Mouse (Mus musculus) limb, embryonic 10.5 days (tissue): Measurements from ENCODE around the gene Tmbim6. TPM values are rescaled to one million over a fixed set of nuclear protein-coding genes. Genes with fewer than 3 reads are reported as not detected.

Experiments used
- DNase-seq: peaks from one replicate; pipeline ENCODE4 v3.0.0-alpha.2; 2017; ENCODE audit warnings: low spot score
- H3K27ac ChIP-seq: fragments of 300-500 bp; sonication (generic); 2 replicates; pipeline ENCODE4 v1.5.1; 2016; ENCODE audit warnings: mild to moderate bottlenecking
- H3K27me3 ChIP-seq: fragments of 300-500 bp; sonication (generic); 2 replicates; pipeline ENCODE4 v1.6.1; 2016; ENCODE audit warnings: low read depth, mild to moderate bottlenecking; ENCODE audit not compliant: poor library complexity, severe bottlenecking
- H3K36me3 ChIP-seq: fragments of 300-500 bp; sonication (generic); 2 replicates; pipeline ENCODE4 v1.6.1; 2016; ENCODE audit warnings: mild to moderate bottlenecking, moderate library complexity
- H3K4me1 ChIP-seq: fragments of 300-500 bp; sonication (generic); 2 replicates; pipeline ENCODE4 v1.6.1; 2016
- H3K4me3 ChIP-seq: fragments of 300-500 bp; sonication (generic); 2 replicates; pipeline ENCODE4 v1.5.1; 2016; ENCODE audit warnings: mild to moderate bottlenecking, moderate library complexity
- H3K9me3 ChIP-seq: fragments of 300-500 bp; sonication (generic); replicated peaks from 2 replicates; pipeline ENCODE4 v1.6.1; 2016; ENCODE audit warnings: mild to moderate bottlenecking
- WGBS: fragments of 180-500 bp; shearing (Covaris S2); methylation state at CpG from one replicate; pipeline ENCODE4 v1.1.7; 2016; 5-methylcytosine and 5-hydroxymethylcytosine counted together
- polyA plus RNA-seq: library from polyadenylated mRNA; unstranded; fragments of >200 nt; fragmentation: Nextera tagmentation; extraction: Ambion mirVana; gene quantifications from 2 replicates; pipeline ENCODE4 v1.2.1, GENCODE M21; 2016

Tmbim6 gene
- polyA plus RNA-seq, 1 experiment from 2014 or later, result 296 TPM

GRCm38 (mm10) chr15:99449751-99450280, 57.1 kb downstream of the Tmbim6 start:
- H3K9me3 ChIP-seq, result no peaks in the 10 kb centered on the region
- no peak overlapping the region for H3K4me3 ChIP-seq
- H3K27ac ChIP-seq, result peak overlapping the region; percentile 64; the same call in 1 of the 2 replicates
- peaks cover 90% of the 10 kb centered on the region for H3K36me3 ChIP-seq
- peaks cover 21% of the 10 kb centered on the region for H3K4me1 ChIP-seq
- DNase-seq, result no peak
- WGBS, result 85% methylated on average over 8 of the region's 8 CpGs
- H3K27me3 ChIP-seq, result no peaks in the 10 kb centered on the region

- DNase-seq, result no peak
- Histone ChIP-seq H3K4me3 (no peak overlapping the region), H3K36me3 (peaks cover 77% of the 10 kb centered on the region), H3K27ac (no peak overlapping the region), H3K4me1 (peaks cover 50% of the 10 kb centered on the region), H3K9me3 (no peaks in the 10 kb centered on the region), H3K27me3 (no peaks in the 10 kb centered on the region)
- 75% methylated on average over 11 of the region's 11 CpGs for WGBS
Measured at GRCm38 (mm10) chr15:99453153-99453900, 60.6 kb downstream of the Tmbim6 start.

- WGBS, result 84% methylated on average over 7 of the region's 7 CpGs
- no peak for DNase-seq
- no peaks in the 10 kb centered on the region for H3K9me3 ChIP-seq
- peak overlapping the region; percentile 6; the same call in 1 of the 2 replicates for H3K4me3 ChIP-seq
- H3K27me3 ChIP-seq, result no peaks in the 10 kb centered on the region
- H3K4me1 ChIP-seq, result peaks cover 49% of the 10 kb centered on the region
- peak overlapping the region; percentile 17; the same call in 1 of the 2 replicates for H3K27ac ChIP-seq
- H3K36me3 ChIP-seq, result peaks cover 65% of the 10 kb centered on the region
Measured at GRCm38 (mm10) chr15:99454585-99455279, 62.0 kb downstream of the Tmbim6 start.

GRCm38 (mm10) chr15:99455415-99455814, 62.7 kb downstream of the Tmbim6 start:
- no peaks in the 10 kb centered on the region for H3K9me3 ChIP-seq
- H3K4me1 ChIP-seq, result peaks cover 45% of the 10 kb centered on the region
- 0 out of 2 replicates have a peak overlapping the region, but pooled peaks have one; percentile 85 for H3K4me3 ChIP-seq
- H3K27ac ChIP-seq, result peak overlapping the region; percentile 97; the same call in 1 of the 2 replicates
- 89% methylated on average over 3 of the region's 3 CpGs for WGBS
- peaks cover 59% of the 10 kb centered on the region for H3K36me3 ChIP-seq
- peak; percentile 25 for DNase-seq
- H3K27me3 ChIP-seq, result no peaks in the 10 kb centered on the region

GRCm38 (mm10) chr15:99456338-99456962, 63.8 kb downstream of the Tmbim6 start:
- Histone ChIP-seq H3K27me3 (no peaks in the 10 kb centered on the region), H3K27ac (peak overlapping the region; percentile 97), H3K9me3 (no peaks in the 10 kb centered on the region), H3K4me1 (peaks cover 45% of the 10 kb centered on the region), H3K4me3 (peak overlapping the region; percentile 85), H3K36me3 (peaks cover 50% of the 10 kb centered on the region)
- peak; percentile 30 for DNase-seq
- 26% methylated on average over 7 of the region's 7 CpGs for WGBS

GRCm38 (mm10) chr15:99456963-99457605, 64.4 kb downstream of the Tmbim6 start:
- Histone ChIP-seq H3K27ac (peak overlapping the region; percentile 97), H3K4me1 (peaks cover 45% of the 10 kb centered on the region)
- 1% methylated on average over 43 of the region's 43 CpGs for WGBS

GRCm38 (mm10) chr15:99457606-99458401, 65.1 kb downstream of the Tmbim6 start, which contains the start of gene Nckap5l:
Nckap5l (minus strand) TSS chr15:99457748.
- Histone ChIP-seq H3K4me1 (peaks cover 43% of the 10 kb centered on the region), H3K9me3 (no peaks in the 10 kb centered on the region), H3K27me3 (no peaks in the 10 kb centered on the region), H3K4me3 (peak within 1 kb of the TSS; percentile 85), H3K36me3 (peaks cover 36% of the 10 kb centered on the region), H3K27ac (peak within 1 kb of the TSS; percentile 97)
- 1% methylated on average over 41 of the region's 45 CpGs for WGBS
- DNase-seq, result peak; percentile 98

More at GRCm38 (mm10) chr15:99456963-99457605, 64.4 kb downstream of the Tmbim6 start:
- peak; percentile 82 for DNase-seq
- Histone ChIP-seq H3K27me3 (no peaks in the 10 kb centered on the region), H3K36me3 (peaks cover 43% of the 10 kb centered on the region), H3K9me3 (no peaks in the 10 kb centered on the region), H3K4me3 (peak overlapping the region; percentile 85)

Other genes with a start within 250 kb of the Tmbim6 start
- gene Kcnh3, start 168.0 kb upstream of the Tmbim6 start, polyA plus RNA-seq, result 0.15 TPM in 1 of 2 replicates, not detected in the other
- 180 and 190 TPM in 2 replicates for gene Mcrs1, start 140.9 kb upstream of the Tmbim6 start, polyA plus RNA-seq
- gene Prpf40b, start 97.8 kb upstream of the Tmbim6 start, polyA plus RNA-seq, result 59.3 and 71.2 TPM in 2 replicates
- 0.21 and 0.29 TPM in 2 replicates for gene Fam186b, start 97.0 kb upstream of the Tmbim6 start, polyA plus RNA-seq
- 30.4 and 42.2 TPM in 2 replicates for gene Fmnl3, start 22.4 kb upstream of the Tmbim6 start, polyA plus RNA-seq
- 16.3 and 17.4 TPM in 2 replicates for gene Nckap5l, start 64.9 kb downstream of the Tmbim6 start, polyA plus RNA-seq
- 15.9 and 19.4 TPM in 2 replicates for gene Bcdin3d, start 81.8 kb downstream of the Tmbim6 start, polyA plus RNA-seq
- 0.26 TPM in 1 of 2 replicates, not detected in the other for gene Faim2, start 135.3 kb downstream of the Tmbim6 start, polyA plus RNA-seq
- not detected in 2 replicates for gene Aqp2, start 186.2 kb downstream of the Tmbim6 start, polyA plus RNA-seq
- not detected in 2 replicates for gene Aqp5, start 197.9 kb downstream of the Tmbim6 start, polyA plus RNA-seq
- gene Aqp6, start 208.5 kb downstream of the Tmbim6 start, polyA plus RNA-seq, result not detected in 2 replicates